Mouse (Mus musculus) stomach, embryonic 14.5 days (tissue): Measurements from ENCODE around the gene Oaz1. TPM values are rescaled to one million over a fixed set of nuclear protein-coding genes. Genes with fewer than 3 reads are reported as not detected.

Experiments
- ATAC-seq: fragments of 200-750 bp; cut with Nextera tagmentation; 2 replicates; pipeline ENCODE4 v1.8.0; 2017; ENCODE audit warnings: low read depth, moderate TSS enrichment; ENCODE audit not compliant: insufficient number of reproducible peaks, insufficient read depth, low FRiP score
- H3K27ac ChIP-seq: fragments of 300-500 bp; sonication (generic); 2 replicates; pipeline ENCODE4 v1.5.1; 2014; ENCODE audit warnings: mild to moderate bottlenecking, low read length, moderate library complexity, mixed read lengths
- H3K27me3 ChIP-seq: fragments of 300-500 bp; sonication (generic); 2 replicates; pipeline ENCODE4 v1.6.1; 2014; ENCODE audit warnings: low read length, control low read depth, mixed read lengths; ENCODE audit not compliant: control insufficient read depth, insufficient read depth
- H3K36me3 ChIP-seq: fragments of 300-500 bp; sonication (generic); 2 replicates; pipeline ENCODE4 v1.6.1; 2014; ENCODE audit warnings: mild to moderate bottlenecking, control low read depth, low read length, moderate library complexity, mixed read lengths; ENCODE audit not compliant: control insufficient read depth, insufficient read depth
- H3K4me1 ChIP-seq: fragments of 300-500 bp; sonication (generic); 2 replicates; pipeline ENCODE4 v1.6.1; 2014; ENCODE audit warnings: low read length, control low read depth, mixed read lengths; ENCODE audit not compliant: control insufficient read depth, insufficient read depth
- H3K4me2 ChIP-seq: fragments of 300-500 bp; sonication (generic); replicated peaks from 2 replicates; pipeline ENCODE4 v1.6.1; 2014; ENCODE audit warnings: low read depth, low read length, control low read depth
- H3K4me3 ChIP-seq: fragments of 300-500 bp; sonication (generic); 2 replicates; pipeline ENCODE4 v1.5.1; 2014; ENCODE audit warnings: low read depth, low read length, control low read depth
- H3K9ac ChIP-seq: fragments of 300-500 bp; sonication (generic); replicated peaks from 2 replicates; pipeline ENCODE4 v1.6.1; 2014; ENCODE audit warnings: low read depth, mild to moderate bottlenecking, control low read depth, low read length, moderate library complexity, mixed read lengths
- H3K9me3 ChIP-seq: fragments of 300-500 bp; sonication (generic); 2 replicates; pipeline ENCODE4 v1.6.1; 2016; ENCODE audit warnings: low read depth, low read length, control low read depth; ENCODE audit not compliant: control insufficient read depth
- WGBS: fragments of 180-500 bp; shearing (Covaris S2); extraction: QIAGEN DNeasy Blood & Tissue Kit; methylation state at CpG from one replicate; pipeline ENCODE4 v1.1.7; 2014; 5-methylcytosine and 5-hydroxymethylcytosine counted together
- polyA plus RNA-seq: library from polyadenylated mRNA; unstranded; fragments of >200 nt; fragmentation: Nextera tagmentation; extraction: Ambion mirVana; gene quantifications from 2 replicates; pipeline ENCODE4 v1.2.1, GENCODE M21; 2014

Oaz1 gene
- polyA plus RNA-seq, 1 experiment from 2014 or later, result 1,898 TPM

DNA sequence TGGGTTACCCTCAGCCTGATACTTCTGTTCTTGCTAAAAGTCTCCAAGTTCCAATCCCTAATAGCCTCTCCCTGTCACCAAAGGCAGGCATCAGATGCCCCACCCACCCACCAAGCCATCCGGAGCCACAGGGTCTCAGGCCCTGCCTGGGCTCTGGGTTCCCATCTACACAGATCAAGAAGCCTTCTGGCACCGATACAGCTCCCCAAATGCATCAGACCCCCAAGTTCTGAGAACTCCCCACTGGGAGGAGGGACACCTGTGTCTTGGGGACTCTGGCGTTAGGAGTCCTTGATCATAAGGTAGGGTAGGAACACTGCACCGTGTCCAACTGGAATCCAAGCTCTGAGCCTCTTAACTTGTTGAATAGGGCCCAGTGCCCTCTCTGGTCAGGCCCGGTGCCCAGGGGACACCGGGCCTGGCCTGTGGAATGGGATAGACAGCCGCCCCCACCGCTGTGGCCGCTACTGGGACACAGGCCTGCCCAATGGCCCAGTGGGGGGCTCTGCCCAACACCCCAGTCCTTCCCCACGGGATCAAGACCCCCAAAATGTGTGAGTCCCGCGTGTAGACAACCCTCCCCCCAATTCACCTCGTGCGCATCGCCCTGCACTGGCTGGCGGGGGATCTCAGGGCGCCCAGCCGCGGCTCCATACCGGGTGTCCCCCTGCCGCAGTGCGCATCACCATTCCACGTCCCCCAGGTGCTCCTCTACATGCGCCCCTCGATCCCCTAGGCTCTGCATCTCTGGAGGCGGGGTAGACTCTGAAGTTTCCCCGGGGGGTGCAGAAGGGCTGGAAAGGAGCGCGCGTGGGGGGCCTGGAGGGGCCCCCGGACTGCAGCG is 16.9 kb downstream of the Oaz1 start:
- Histone ChIP-seq H3K4me1 (0 out of 2 replicates have a peak, but pooled peaks cover 5% of the 10 kb centered on the region), H3K4me2 (peak overlapping the region; percentile 70), H3K9me3 (no peaks in the 10 kb centered on the region), H3K27ac (no peak overlapping the region), H3K9ac (peak overlapping the region; percentile 22), H3K4me3 (peak overlapping the region; percentile 33), H3K27me3 (peaks cover 37% of the 10 kb centered on the region), H3K36me3 (no peaks in the 10 kb centered on the region)
- no peak for ATAC-seq
- WGBS, result 10% methylated on average over 32 of the region's 32 CpGs

DNA sequence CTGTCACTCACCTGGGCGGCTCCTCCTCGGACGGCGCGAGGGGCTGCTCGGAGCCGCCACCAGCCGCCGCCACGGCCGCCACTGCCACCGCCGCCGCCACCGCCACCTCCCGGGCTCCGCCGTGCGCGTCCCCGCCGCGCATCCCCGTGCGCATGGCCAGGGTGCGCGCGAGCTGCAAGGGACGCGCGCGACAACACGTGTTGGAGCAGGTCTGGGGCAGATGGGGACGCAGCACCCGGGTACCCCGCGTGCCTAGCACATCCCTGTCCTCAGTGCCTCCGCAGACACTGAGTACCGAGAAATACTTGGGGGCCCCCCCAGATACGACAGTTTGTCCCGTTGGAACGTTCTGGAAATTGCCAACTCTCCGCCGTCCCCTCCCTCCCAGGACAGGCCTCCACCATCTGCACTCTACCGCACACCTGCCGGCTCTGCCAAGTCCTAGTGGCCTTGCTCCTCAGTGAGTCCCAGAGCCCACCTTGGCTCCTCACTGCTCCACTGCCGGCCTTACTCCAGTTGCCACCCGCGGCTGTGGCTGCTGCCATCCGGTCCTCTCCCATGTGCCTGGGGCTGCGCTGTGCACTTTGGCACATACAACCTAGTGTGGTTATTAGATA is 17.6 kb downstream of the Oaz1 start, which contains the start of gene Lingo3:
Gene Lingo3 (minus strand): TSS at position 109 of the 617 bp plus-strand sequence.
- no peaks in the 10 kb centered on the region for H3K9me3 ChIP-seq
- no peaks in the 10 kb centered on the region for H3K36me3 ChIP-seq
- WGBS, result 4% methylated on average over 51 of the region's 51 CpGs
- H3K4me2 ChIP-seq, result peak within 1 kb of the TSS; percentile 70
- H3K4me3 ChIP-seq, result peak within 1 kb of the TSS; percentile 33
- no peak within 1 kb of the TSS for H3K27ac ChIP-seq
- peak within 1 kb of the TSS; percentile 22 for H3K9ac ChIP-seq
- H3K27me3 ChIP-seq, result peaks cover 37% of the 10 kb centered on the region
- ATAC-seq, result no peak
- 0 out of 2 replicates have a peak, but pooled peaks cover 8% of the 10 kb centered on the region for H3K4me1 ChIP-seq

DNA sequence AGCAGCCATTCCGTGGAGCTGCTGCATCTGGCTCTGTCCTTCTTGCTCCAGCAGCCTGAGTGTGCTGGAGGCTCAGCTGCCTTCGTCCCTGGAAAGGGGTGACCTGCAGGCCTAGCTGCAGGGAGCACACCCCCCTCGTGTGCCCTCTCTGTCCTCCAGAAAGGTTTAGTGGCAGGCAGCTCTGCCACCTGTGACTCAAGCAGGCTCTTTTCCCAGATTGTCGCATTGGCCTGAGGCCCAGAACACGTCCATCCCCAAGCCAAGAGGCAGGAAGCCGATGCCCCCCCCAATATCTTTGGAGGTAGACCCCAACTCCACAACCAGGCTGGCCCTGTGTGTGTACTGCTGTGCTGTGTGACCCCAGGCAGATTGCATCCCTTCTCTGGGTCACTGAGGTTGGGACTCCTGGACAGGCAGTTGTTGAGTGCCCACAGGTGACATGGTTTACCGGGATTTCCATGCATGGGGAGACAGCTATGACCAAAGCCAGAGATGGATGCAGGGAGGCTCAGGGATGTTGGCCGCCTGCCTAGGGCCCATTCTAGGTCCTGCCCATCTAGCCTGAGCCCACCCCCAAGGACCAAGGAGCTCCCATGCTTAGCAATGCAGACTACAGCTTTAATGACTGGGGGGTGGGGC is 18.7 kb downstream of the Oaz1 start:
- no peak overlapping the region for H3K9ac ChIP-seq
- no peak overlapping the region for H3K27ac ChIP-seq
- no peaks in the 10 kb centered on the region for H3K36me3 ChIP-seq
- no peak overlapping the region for H3K4me3 ChIP-seq
- ATAC-seq, result no peak
- H3K4me2 ChIP-seq, result no peak overlapping the region
- peaks cover 37% of the 10 kb centered on the region for H3K27me3 ChIP-seq
- 0 out of 2 replicates have a peak, but pooled peaks cover 8% of the 10 kb centered on the region for H3K4me1 ChIP-seq
- WGBS, result 58% methylated on average over 8 of the region's 8 CpGs
- no peaks in the 10 kb centered on the region for H3K9me3 ChIP-seq

DNA sequence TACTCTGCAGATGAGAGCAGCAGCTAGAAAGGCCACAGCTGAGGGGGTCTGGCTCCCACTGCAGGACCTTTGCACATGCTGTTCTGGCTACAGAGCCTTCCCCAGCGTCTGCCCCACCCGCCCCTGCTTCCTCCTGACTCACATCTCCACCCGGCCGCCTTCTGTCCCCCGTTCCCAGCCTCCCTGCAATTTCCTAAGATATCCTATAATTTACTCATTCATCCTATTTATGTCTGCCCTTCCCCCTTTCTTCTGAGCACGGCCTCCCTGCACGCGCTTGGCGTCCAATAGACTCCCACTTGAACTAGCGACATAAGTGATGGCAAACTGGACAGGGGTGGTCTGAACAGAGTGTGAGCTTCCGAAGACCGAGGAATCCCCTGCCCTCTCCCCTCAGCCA is 19.3 kb downstream of the Oaz1 start:
- ATAC-seq, result no peak
- Histone ChIP-seq H3K27ac (no peak overlapping the region), H3K4me3 (no peak overlapping the region), H3K9me3 (no peaks in the 10 kb centered on the region), H3K4me1 (0 out of 2 replicates have a peak, but pooled peaks cover 8% of the 10 kb centered on the region), H3K36me3 (no peaks in the 10 kb centered on the region), H3K9ac (no peak overlapping the region), H3K27me3 (peaks cover 37% of the 10 kb centered on the region), H3K4me2 (no peak overlapping the region)
- 71% methylated on average over 12 of the region's 12 CpGs for WGBS

DNA sequence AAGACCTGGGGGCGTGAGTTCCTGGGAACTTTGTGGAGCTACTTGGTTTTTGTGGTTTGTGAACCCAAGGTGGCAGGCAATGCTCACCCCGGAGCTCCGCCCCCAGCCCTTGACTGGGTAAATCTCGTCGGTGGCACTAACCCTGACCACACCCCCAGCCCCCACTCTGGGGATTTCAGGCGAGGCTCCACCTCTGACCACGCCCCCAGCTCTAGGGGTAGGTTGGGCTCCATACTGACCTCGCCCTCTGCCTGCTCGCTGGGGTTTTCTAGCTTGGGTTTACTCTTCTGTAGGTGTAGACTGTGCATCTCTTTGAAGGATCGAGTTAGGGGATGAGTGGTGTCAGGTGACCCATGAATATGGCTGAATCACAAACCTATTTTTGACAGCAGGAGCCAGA is 22.1 kb downstream of the Oaz1 start:
- peak; percentile 69 for ATAC-seq
- Histone ChIP-seq H3K27me3 (peaks cover 19% of the 10 kb centered on the region), H3K27ac (no peak overlapping the region), H3K9ac (no peak overlapping the region), H3K4me1 (0 out of 2 replicates have a peak, but pooled peaks cover 5% of the 10 kb centered on the region), H3K4me2 (no peak overlapping the region), H3K36me3 (peaks cover 22% of the 10 kb centered on the region), H3K4me3 (no peak overlapping the region), H3K9me3 (no peaks in the 10 kb centered on the region)
- 7% methylated on average over 10 of the region's 10 CpGs for WGBS

DNA sequence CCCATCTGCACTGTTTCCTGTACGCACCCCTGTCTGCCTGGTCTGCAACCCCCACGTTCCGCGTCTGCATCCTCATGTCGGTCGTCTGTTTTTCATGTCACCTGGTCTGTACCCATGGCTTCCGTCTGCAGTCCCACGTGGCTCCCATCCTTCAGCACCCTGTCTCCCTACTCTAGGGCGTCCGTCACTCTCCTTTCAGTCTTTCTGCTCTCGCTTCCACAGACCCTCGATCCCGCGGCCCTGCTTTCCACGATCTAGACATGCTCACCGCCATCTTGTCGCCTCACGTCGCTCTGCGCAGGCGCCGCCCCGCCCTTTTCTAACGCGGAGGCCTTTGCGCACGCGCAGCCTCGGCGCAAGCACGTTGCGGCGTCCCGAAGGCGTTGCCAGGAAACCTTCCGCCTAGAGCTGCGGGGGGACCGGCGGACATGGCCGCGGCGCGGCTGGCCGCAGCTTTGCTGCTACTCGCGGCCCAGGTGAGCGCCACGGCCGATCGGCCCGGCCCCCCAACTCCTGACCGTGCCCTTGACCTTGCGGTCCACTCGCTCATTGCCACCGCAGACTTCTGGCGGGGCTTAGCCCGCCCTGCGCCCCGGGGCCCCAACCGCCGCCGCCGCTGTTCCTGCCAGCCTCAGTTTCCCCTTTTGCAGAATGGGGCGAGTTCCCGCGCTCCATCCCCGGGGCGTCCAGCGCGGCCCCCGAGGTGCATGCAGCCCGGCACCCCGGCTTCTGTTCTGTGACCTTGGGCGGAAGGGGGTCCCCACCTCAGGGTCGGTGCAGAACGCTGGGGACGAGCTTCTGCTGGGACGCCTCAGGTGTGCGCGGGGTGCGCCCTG is 28.7 kb downstream of the Oaz1 start, which contains the start of the genes Lsm7 and Sppl2b:
Gene Lsm7 (minus strand): TSS at position 297 of the 836 bp plus-strand sequence.
Gene Sppl2b (plus strand): TSS at position 363 of the 836 bp plus-strand sequence.
- ATAC-seq, result peak; percentile 69
- H3K27ac ChIP-seq, result peak within 1 kb of the TSS; percentile 33; the same call in 1 of the 2 replicates

DNA sequence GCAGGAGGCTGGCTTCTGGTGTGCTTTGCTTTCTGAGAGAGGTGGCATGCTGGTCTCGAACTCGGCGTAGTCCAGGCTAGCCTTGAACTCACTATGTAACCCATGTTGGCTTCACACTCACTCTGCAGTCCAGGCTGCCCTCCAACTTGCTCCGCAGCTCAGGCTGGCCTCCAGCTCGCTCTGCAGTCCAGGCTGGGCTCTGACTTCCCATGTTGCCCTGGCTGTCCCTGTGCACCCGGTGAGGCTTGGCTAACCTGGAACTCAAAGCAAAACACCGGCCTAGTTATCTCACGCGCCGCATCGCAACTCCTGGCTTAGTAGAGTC is 29.3 kb downstream of the Oaz1 start:
- 18% methylated on average over 11 of the region's 11 CpGs for WGBS
- peaks cover 21% of the 10 kb centered on the region for H3K4me1 ChIP-seq
- no peak for ATAC-seq

More for the DNA sequence above, 28.7 kb downstream of the Oaz1 start, which contains the start of the genes Lsm7 and Sppl2b:
- H3K27me3 ChIP-seq, result no peaks in the 10 kb centered on the region
- H3K36me3 ChIP-seq, result peaks cover 23% of the 10 kb centered on the region
- peak within 1 kb of the TSS; percentile 75 for H3K4me3 ChIP-seq
- no peaks in the 10 kb centered on the region for H3K9me3 ChIP-seq
- peak within 1 kb of the TSS; percentile 70 for H3K9ac ChIP-seq
- WGBS, result 1% methylated on average over 77 of the region's 81 CpGs
- H3K4me1 ChIP-seq, result peaks cover 21% of the 10 kb centered on the region
- H3K4me2 ChIP-seq, result peak within 1 kb of the TSS; percentile 97

More for the DNA sequence above, 29.3 kb downstream of the Oaz1 start:
- H3K4me2 ChIP-seq, result peak overlapping the region; percentile 97
- H3K4me3 ChIP-seq, result peak overlapping the region; percentile 75
- peak overlapping the region; percentile 70 for H3K9ac ChIP-seq
- H3K36me3 ChIP-seq, result peaks cover 23% of the 10 kb centered on the region
- H3K9me3 ChIP-seq, result no peaks in the 10 kb centered on the region
- H3K27me3 ChIP-seq, result no peaks in the 10 kb centered on the region
- H3K27ac ChIP-seq, result no peak overlapping the region
